Mouse (Mus musculus) T-cell, adult 2 months (primary cell): ENCODE data around the gene Zfp560.
"Not testable (repeated sequence)": the region's sequence is repeated elsewhere in the genome, so short reads cannot be mapped to it uniquely, and the experiment has no call there.

ENCODE experiments used
- DNase-seq: peaks from one replicate; pipeline ENCODE4 v3.0.0; 2022; ENCODE audit warnings: low spot score

Gene Zfp560

DNA sequence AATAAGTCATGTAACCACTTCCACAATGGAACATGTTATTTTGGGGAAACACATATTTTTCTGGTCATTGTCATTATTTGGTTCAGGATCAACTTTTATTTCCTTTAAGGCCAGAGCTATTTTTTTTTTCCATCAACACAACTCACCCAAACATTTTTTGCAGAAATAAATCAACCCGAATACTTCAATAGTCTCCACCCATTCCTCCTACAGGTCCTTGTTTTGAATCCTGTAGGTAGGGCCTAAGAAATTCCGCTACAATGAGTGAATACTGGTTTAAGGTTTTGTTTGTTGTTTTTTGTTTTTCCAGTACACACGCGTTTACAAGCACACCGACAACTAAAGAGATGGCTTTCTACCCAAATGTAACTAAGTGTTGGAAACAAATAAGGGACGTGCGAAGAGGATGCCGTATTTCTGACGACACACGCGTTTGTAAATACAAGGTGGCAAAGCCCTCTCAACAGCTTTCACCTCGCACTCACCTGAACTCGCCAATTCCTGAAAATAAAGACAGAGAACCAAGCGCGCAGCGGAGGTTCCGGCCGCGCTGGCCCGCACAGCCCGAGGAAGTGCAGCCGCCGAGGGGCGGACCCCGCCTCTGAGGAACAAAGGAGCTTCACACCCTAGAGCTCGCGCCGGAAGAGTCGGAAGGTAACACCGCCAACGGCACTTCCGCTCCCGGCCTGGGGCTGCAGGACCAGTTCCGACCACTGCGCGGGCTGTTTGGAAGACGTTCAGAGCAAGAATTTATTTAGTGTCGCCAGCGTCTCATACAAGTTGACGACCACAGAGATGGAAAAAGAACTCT is at the start of gene Zfp560:
Gene Zfp560 (minus strand): TSS at position 646 of the 811 bp plus-strand sequence.
- DNase-seq: peak; percentile 92

DNA sequence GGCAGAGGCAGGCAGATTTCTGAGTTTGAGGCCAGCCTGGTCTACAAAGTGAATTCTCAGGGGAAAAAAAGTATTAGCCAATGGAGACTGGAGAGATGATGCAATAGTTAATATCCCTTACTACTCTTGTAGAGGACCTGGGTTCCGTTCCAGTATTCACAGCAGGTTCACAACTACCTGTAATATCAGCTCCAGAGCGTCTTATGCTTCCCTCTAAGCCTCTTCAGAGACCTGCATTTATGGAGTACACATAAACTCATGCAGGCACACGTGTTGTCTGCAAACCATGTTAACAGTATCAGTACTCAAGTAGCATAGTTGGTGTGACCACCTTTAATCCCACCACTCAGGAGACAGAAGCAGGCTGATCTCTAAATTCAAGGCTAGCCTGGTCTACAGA is 45.0 kb upstream of the Zfp560 start:
- DNase-seq: no peak

DNA sequence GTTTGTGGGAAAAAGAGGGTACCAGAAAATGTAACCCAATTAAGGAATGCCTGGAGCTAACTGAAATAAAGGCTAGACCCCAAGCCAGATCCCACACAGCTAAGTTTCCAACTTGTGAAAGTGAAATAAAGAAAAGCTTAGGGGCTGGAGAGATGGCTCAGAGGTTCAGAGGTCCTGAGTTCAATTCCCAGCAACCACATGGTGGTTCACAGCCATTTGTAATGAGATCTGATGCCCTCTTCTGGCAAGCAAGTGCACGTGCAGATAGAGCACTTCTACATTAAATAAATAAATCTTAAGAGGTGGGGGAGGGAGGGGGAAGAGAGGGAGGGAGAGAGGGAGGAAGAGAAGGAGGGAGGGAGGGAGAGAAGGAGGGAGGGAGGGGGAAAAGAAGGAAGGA is 26.5 kb upstream of the Zfp560 start:
- DNase-seq: no peak

DNA sequence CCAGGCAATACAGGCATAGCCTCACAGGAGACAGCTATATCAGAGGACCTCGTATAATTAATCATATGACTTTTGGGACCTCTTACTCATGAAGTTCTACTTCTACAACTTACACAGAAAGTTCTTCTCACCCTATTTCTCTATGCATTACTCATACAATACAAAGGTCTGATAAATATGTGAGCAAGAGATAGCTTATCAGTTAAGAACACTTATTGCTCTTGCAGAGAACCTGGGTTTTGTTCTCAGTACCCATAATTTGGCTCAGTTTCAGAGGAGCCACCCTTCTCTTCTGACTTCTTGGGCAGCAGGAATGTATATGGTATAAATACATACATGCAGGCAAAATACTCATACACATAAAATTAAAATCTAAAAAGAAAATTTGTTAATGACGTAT is 24.3 kb upstream of the Zfp560 start:
- DNase-seq: no peak

DNA sequence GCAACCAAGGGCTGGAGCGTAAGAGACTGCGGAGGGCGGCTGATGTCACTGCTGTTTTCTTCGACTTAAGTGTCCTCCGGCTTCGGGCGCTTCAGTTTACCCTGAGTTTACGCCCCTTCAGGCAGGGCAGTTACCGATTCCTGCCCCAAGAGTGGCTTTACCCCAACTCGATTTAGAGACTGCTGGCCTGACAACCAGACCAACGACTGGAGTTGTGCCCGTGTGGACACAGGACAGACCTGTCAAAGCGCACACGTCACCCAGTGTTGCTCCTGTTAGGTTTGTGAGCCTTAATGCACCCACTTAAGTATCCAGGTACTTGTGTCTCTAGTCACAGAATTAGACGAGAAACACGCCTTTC is 346 bp upstream of the Zfp560 start:
- no peak for DNase-seq

DNA sequence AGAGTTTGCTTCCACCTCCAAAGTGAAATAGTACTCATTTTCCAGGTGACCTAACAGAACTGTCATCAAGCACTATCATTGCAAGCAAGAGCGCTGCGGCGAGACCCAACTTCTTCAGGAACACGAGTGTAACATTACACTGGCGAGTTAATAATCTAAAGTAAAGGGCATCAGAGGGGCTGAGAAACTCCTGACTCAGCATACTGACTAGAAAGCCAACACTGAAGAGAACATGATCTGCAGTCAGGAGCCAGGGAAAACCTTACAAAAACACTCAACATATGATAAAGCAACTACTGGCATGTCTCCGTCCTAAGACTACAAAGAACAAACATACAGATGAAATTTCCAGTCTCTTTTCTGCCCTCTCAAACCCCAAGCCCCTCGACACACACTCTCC is 1.3 kb downstream of the Zfp560 start:
- DNase-seq: no peak

DNA sequence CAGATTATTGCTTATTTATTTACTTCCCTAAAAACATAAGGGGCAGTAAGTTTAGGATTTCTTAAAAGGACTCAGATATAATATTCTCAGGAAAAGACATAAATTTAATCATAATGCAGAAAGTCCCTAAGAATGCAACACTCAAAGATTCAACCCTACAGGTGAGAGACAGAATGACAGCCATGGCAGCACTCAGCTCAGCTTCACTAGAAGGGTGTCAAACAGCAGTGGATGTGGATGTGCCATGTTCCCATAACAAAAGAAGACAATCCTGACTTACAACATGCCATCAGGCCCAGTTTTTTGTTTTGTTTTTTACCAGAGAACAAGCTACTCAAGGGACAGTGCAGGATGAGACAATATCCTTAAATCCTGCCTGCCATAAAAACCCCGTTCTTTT is 10.3 kb downstream of the Zfp560 start:
- no peak for DNase-seq

DNA sequence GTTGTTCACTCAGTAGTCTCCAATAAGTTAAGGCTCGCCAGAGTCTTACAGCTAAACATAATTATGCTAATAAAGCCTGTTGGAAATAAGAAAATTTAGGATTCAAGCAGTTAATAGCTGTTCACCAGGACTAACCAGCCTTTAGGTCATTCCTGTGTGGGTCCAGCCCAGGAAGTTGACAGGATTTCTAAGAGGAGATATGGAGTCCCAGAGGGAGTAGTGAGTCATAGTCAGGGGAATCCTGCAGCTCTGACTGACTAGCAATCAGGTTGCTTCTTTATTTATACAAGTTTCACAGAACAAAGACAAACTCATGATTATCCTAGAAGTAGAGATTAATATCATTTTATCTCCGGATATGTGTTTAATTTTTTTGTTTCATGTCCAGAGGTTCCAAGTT is 17.7 kb downstream of the Zfp560 start:
- DNase-seq: no peak

DNA sequence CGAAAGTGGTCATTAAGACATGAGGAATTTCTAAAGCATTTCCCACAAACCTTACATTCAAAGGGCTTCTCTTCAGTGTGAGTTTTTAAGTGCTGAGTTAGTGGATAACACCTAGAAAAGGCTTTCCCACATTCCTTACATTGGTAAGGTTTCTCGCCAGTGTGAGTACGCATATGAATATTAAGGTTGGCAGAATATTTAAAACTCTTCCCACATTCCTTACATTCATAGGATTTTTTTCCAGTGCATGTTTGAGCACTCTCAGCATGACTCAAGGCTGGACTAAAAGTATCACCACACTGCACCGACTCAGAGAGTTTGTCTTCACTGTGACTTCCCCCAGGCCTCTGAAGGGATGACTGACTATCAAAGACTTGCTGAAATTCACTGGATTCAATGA is 36.5 kb downstream of the Zfp560 start:
- DNase-seq: no peak

DNA sequence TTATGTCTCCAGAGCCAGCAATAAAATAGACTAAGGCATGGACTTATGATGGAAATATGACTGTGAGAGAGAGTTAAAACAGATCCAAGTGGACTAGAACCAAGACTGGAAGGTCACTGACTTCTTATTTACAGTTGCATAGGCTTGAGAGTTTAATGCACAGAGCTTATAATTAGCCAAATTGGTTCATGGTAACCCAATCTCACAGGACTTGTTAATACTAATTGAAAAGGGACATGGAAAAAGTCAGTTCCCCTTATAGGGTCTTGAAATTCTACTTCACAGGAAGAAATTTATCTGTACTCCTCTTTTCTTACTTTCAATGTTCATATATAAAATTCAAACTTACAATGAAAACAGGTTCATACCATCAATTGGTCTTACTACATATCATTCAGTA is 49.0 kb downstream of the Zfp560 start, which contains the start of gene Olfr18:
Gene Olfr18 (minus strand): TSS at position 101 of the 400 bp plus-strand sequence.
- DNase-seq: no peak

DNA sequence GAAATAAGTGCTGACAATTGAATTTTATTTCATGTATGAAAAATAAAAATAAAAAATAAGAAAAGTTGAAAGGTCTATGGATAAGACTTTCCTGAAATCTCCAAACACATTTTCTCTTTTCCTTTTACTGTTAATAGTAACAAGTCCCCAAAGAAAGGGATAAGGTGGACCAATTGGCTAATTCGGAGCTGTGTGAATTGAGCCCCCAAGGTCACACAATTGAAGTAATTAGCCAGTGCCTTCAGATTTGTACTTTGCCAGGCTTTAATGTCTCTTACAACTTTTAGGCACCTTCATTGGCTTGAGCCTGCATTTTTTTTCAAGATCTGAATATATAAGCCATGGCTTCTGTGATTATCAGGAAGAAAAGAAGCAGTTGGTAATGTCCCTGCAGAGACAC is 86.7 kb downstream of the Zfp560 start, which contains the start of gene Olfr873:
Gene Olfr873 (plus strand): TSS at position 301 of the 400 bp plus-strand sequence.
- no peak for DNase-seq

DNA sequence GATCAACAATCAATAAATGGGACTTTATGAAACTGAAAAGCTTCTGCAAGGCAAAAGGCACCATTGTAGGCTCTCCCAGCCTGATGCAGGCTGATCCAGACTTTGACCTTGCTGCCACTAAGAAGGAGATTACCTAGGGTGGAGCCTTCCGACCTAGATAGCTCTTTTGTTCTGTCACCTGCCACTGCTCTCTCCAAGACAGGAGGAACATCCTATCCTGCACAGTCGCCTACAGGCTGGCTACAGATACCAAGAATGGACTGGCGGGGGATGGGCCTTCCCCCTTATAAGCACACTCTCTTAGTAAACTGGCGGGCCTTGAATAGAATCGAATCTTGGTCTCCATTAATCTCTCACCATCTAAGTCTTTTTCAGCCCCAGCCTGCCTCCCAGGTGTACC is 89.4 kb downstream of the Zfp560 start:
- not testable (repeated sequence) for DNase-seq
